Mouse (Mus musculus) limb, embryonic 11.5 days (tissue): Measurements from ENCODE around the gene Dnah2. TPM values are rescaled to one million over a fixed set of nuclear protein-coding genes. Genes with fewer than 3 reads are reported as not detected.
"Not testable (repeated sequence)": the region's sequence is repeated elsewhere in the genome, so short reads cannot be mapped to it uniquely, and the experiment has no call there.

Experiments used
- ATAC-seq: fragments of 200-750 bp; cut with Nextera tagmentation; 2 replicates; pipeline ENCODE4 v1.8.0; 2017; ENCODE audit warnings: low read depth; ENCODE audit not compliant: insufficient number of reproducible peaks, low FRiP score, low TSS enrichment
- DNase-seq: peaks from one replicate; pipeline ENCODE4 v3.0.0-alpha.2; 2015; ENCODE audit warnings: low spot score
- H3K27ac ChIP-seq: fragments of 300-500 bp; sonication (generic); replicated peaks from 2 replicates; pipeline ENCODE4 v1.5.1; 2014; ENCODE audit warnings: low read depth, mild to moderate bottlenecking, low read length
- H3K27me3 ChIP-seq: fragments of 300-500 bp; sonication (generic); 2 replicates; pipeline ENCODE4 v1.6.1; 2014; ENCODE audit warnings: mild to moderate bottlenecking, low read length, mixed read lengths; ENCODE audit not compliant: control insufficient read depth, insufficient read depth
- H3K36me3 ChIP-seq: fragments of 300-500 bp; sonication (generic); 2 replicates; pipeline ENCODE4 v1.6.1; 2014; ENCODE audit warnings: mild to moderate bottlenecking, low read length, moderate library complexity, mixed read lengths; ENCODE audit not compliant: control insufficient read depth, insufficient read depth
- H3K4me1 ChIP-seq: fragments of 300-500 bp; sonication (generic); 2 replicates; pipeline ENCODE4 v1.6.1; 2014; ENCODE audit warnings: low read length, mixed read lengths; ENCODE audit not compliant: control insufficient read depth, insufficient read depth
- H3K4me2 ChIP-seq: fragments of 300-500 bp; sonication (generic); 2 replicates; pipeline ENCODE4 v1.6.1; 2014; ENCODE audit warnings: low read depth, mild to moderate bottlenecking, moderate library complexity; ENCODE audit not compliant: severe bottlenecking
- H3K4me3 ChIP-seq: fragments of 300-500 bp; sonication (generic); 2 replicates; pipeline ENCODE4 v1.5.1; 2014; ENCODE audit warnings: low read depth, low read length
- H3K9ac ChIP-seq: fragments of 300-500 bp; sonication (generic); 2 replicates; pipeline ENCODE4 v1.6.1; 2014; ENCODE audit warnings: mild to moderate bottlenecking, low read length
- H3K9me3 ChIP-seq: fragments of 300-500 bp; sonication (generic); 2 replicates; pipeline ENCODE4 v1.6.1; 2016; ENCODE audit warnings: low read length; ENCODE audit not compliant: control insufficient read depth
- WGBS: fragments of 180-500 bp; shearing (Covaris S2); extraction: QIAGEN DNeasy Blood & Tissue Kit; methylation state at CpG from one replicate; pipeline ENCODE4 v1.1.7; 2014; 5-methylcytosine and 5-hydroxymethylcytosine counted together
- polyA plus RNA-seq: library from polyadenylated mRNA; unstranded; fragments of >200 nt; fragmentation: Nextera tagmentation; extraction: Ambion mirVana; gene quantifications from 2 replicates; pipeline ENCODE4 v1.2.1, GENCODE M21; 2014

Dnah2 gene
- polyA plus RNA-seq, 1 experiment from 2014 or later = 0.87 TPM

GRCm38 (mm10) chr11:69530281-69530680 is 18.6 kb downstream of the Dnah2 start:
- H3K9me3 ChIP-seq, H3K4me1 ChIP-seq, H3K4me3 ChIP-seq, H3K27me3 ChIP-seq, H3K4me2 ChIP-seq, H3K36me3 ChIP-seq, H3K27ac ChIP-seq, ATAC-seq, DNase-seq, H3K9ac ChIP-seq: not testable (repeated sequence)
- WGBS = 93% methylated on average over 3 of the region's 3 CpGs

GRCm38 (mm10) chr11:69528031-69528390 is 20.9 kb downstream of the Dnah2 start:
- no peaks in the 10 kb centered on the region for H3K36me3 ChIP-seq
- no peaks in the 10 kb centered on the region for H3K4me1 ChIP-seq
- no peaks in the 10 kb centered on the region for H3K27me3 ChIP-seq
- ATAC-seq (no peak), DNase-seq (no peak)
- no peak overlapping the region for H3K9ac ChIP-seq
- no peak overlapping the region for H3K27ac ChIP-seq
- no peaks in the 10 kb centered on the region for H3K9me3 ChIP-seq
- no peak overlapping the region for H3K4me2 ChIP-seq
- no peak overlapping the region for H3K4me3 ChIP-seq
- WGBS = 84% methylated on average over 4 of the region's 4 CpGs

GRCm38 (mm10) chr11:69527098-69528030 is 21.5 kb downstream of the Dnah2 start:
- Histone ChIP-seq H3K4me1 (no peaks in the 10 kb centered on the region), H3K4me3 (peak overlapping the region; percentile 19; the same call in 1 of the 2 replicates), H3K9me3 (no peaks in the 10 kb centered on the region), H3K36me3 (no peaks in the 10 kb centered on the region), H3K9ac (peak overlapping the region; percentile 74), H3K4me2 (peak overlapping the region; percentile 58), H3K27me3 (no peaks in the 10 kb centered on the region), H3K27ac (0 out of 2 replicates have a peak overlapping the region, but pooled peaks have one; percentile 18)
- ATAC-seq = no peak
- WGBS = 9% methylated on average over 30 of the region's 30 CpGs
- peak; percentile 70 for DNase-seq

- Histone ChIP-seq H3K27me3 (no peaks in the 10 kb centered on the region), H3K9ac (peak overlapping the region; percentile 74), H3K36me3 (no peaks in the 10 kb centered on the region), H3K4me2 (peak overlapping the region; percentile 58), H3K4me3 (no peak overlapping the region), H3K9me3 (no peaks in the 10 kb centered on the region), H3K27ac (no peak overlapping the region), H3K4me1 (no peaks in the 10 kb centered on the region)
- no peak for DNase-seq
- no peak for ATAC-seq
- 26% methylated on average over 4 of the region's 4 CpGs for WGBS
These were observed 22.3 kb downstream of the Dnah2 start for GRCm38 (mm10) chr11:69526631-69527030.

- Histone ChIP-seq H3K4me1 (no peaks in the 10 kb centered on the region), H3K9me3 (no peaks in the 10 kb centered on the region), H3K4me2 (no peak overlapping the region), H3K9ac (no peak overlapping the region), H3K27me3 (no peaks in the 10 kb centered on the region), H3K4me3 (no peak overlapping the region), H3K36me3 (no peaks in the 10 kb centered on the region), H3K27ac (no peak overlapping the region)
- no peak for DNase-seq
- ATAC-seq = no peak
- WGBS = 88% methylated on average over 9 of the region's 9 CpGs
These were observed 23.2 kb downstream of the Dnah2 start for GRCm38 (mm10) chr11:69525661-69526060.

GRCm38 (mm10) chr11:69523651-69524050 is 25.3 kb downstream of the Dnah2 start:
- Histone ChIP-seq H3K4me2 (no peak overlapping the region), H3K9me3 (no peaks in the 10 kb centered on the region), H3K36me3 (no peaks in the 10 kb centered on the region), H3K4me3 (no peak overlapping the region), H3K9ac (no peak overlapping the region), H3K4me1 (no peaks in the 10 kb centered on the region), H3K27me3 (no peaks in the 10 kb centered on the region), H3K27ac (no peak overlapping the region)
- DNase-seq (no peak), ATAC-seq (no peak)
- 91% methylated on average over 4 of the region's 4 CpGs for WGBS

- Histone ChIP-seq H3K36me3 (no peaks in the 10 kb centered on the region), H3K9ac (no peak overlapping the region), H3K9me3 (no peaks in the 10 kb centered on the region), H3K27me3 (no peaks in the 10 kb centered on the region), H3K27ac (no peak overlapping the region), H3K4me2 (no peak overlapping the region), H3K4me1 (no peaks in the 10 kb centered on the region), H3K4me3 (no peak overlapping the region)
- DNase-seq (no peak), ATAC-seq (no peak)
- 84% methylated on average over 9 of the region's 9 CpGs for WGBS
These were observed 27.3 kb downstream of the Dnah2 start for GRCm38 (mm10) chr11:69521526-69522149.

GRCm38 (mm10) chr11:69519976-69520375 is 28.9 kb downstream of the Dnah2 start:
- no peaks in the 10 kb centered on the region for H3K27me3 ChIP-seq
- no peak overlapping the region for H3K9ac ChIP-seq
- H3K4me3 ChIP-seq = no peak overlapping the region
- H3K9me3 ChIP-seq = no peaks in the 10 kb centered on the region
- DNase-seq = no peak
- H3K27ac ChIP-seq = no peak overlapping the region
- ATAC-seq = no peak
- 82% methylated on average over 4 of the region's 4 CpGs for WGBS
- H3K4me2 ChIP-seq = no peak overlapping the region
- H3K36me3 ChIP-seq = no peaks in the 10 kb centered on the region
- H3K4me1 ChIP-seq = no peaks in the 10 kb centered on the region
